Mouse (Mus musculus) small intestine, adult 2 months (tissue): ENCODE results near the gene Krtap13-1.

ENCODE experiments used
- CTCF ChIP-seq: fragments of 200-500 bp; IDR thresholded peaks from 2 replicates; pipeline ENCODE4 v1.5.1; 2012; ENCODE audit warnings: low read depth, mild to moderate bottlenecking, control low read depth, inconsistent platforms, low read length, moderate library complexity, mixed read lengths; ENCODE audit not compliant: insufficient replicate concordance, insufficient read length; ENCODE audit errors: extremely low read depth
- POLR2A ChIP-seq: fragments of 200-500 bp; IDR thresholded peaks from 2 replicates; pipeline ENCODE4 v1.6.1; 2012; ENCODE audit warnings: low read depth, mild to moderate bottlenecking, control low read depth, inconsistent platforms, low read length, moderate library complexity

GRCm38 (mm10) chr16:88679099-88679498, 49.6 kb upstream of the Krtap13-1 start:
- TF ChIP-seq POLR2A (no peak), CTCF (no peak)
